Mouse (Mus musculus): ENCODE measurements around the gene Prmt1.

The Prmt1 gene

GRCm38 (mm10) chr7:44974383-44975116 lies 11.8 kb downstream of the Prmt1 start, which contains the start of gene Cpt1c:
Gene Cpt1c (minus strand): TSS chr7:44974851.
- DNase-seq = peak; percentile 95

- no peak for DNase-seq
Measured at GRCm38 (mm10) chr7:44973415-44974130, 12.8 kb downstream of the Prmt1 start.

- DNase-seq = no peak
Measured at GRCm38 (mm10) chr7:44971142-44971541, 15.2 kb downstream of the Prmt1 start.

DNA sequence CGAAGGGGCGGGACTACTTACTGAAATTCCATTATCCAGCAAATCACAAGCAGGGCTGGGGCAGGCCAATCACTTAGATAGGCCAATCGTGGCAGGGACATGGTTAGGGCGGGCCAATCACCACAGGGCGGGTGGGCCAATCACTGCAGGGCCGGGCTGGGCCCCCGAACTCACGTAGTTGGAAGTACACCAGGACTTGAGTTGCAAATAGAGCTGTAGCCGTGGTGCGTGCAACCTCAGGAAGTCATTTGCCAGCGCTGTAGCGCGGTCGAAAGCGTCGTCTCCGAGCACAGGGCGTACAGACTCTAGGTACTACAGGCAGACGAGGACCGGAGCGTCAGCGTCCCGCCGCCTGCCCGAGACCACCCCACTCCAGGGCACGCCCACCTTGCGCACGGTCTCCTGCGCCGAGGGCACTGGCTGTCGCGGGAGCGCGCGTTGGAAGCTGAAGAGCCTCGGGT lies 16.1 kb downstream of the Prmt1 start:
- DNase-seq = peak; percentile 84

GRCm38 (mm10) chr7:44966638-44967037 lies 19.7 kb downstream of the Prmt1 start:
- DNase-seq = no peak

DNA sequence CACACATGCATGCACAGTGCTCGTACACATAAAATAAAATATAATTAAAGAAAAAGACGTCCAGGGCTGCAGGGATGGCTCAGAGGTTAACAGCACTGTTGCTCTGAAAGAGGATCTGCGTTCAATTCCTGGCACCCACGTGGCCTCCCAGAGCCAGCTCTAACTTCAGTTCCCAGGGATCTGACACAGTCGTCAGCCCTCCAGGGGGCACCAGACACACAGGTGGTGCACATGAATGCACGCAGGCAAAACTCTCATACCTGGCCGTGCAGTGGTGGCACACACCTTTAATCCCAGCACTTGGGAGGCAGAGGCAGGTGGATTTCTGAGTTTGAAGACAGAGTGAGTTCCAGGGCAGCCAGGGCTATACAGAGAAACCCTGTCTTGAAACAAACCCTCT lies 20.4 kb downstream of the Prmt1 start:
- DNase-seq = no peak

DNA sequence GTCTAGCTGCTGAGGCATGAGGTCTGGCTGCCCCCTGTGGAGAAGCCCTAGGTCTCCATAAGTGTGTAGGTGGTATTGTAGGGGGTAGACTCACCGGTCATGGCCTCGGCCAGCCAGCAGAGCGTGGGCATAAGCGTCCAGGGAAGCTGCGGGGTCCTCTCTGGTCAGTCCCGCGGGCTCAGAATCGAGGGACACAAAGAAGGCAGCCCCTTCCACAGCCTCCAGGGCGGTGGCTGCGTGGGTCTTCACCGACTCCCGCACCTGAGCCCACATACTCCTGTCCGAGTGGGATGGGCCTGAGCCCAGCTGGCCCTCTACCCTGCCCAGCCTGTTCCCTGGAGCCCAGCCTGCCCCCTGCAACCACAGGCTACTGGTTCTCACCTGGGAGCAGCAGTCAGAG lies 21.4 kb downstream of the Prmt1 start:
- DNase-seq = no peak

- DNase-seq = no peak
Measured at GRCm38 (mm10) chr7:44962831-44963230, 23.5 kb downstream of the Prmt1 start.

DNA sequence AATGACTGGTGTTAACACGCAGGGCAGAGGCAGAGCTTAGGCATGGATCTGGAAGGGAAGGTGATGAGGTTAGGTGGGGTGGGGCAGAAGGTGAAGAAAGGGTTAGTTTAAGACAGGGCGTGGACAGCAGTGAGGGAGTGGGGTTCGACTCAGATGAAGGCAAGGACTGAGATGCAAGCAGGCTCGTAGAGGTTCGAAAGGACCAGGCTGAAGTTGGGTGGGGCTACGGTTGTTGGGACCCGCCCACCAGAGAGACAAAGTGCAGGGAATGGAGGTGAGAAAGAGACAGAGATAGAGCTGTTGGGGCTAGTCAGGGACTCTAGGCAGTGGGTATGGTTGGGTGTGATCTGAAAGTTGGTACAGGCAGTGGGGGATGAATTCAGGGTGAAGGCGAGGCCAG lies 24.0 kb downstream of the Prmt1 start:
- DNase-seq = no peak

GRCm38 (mm10) chr7:44960512-44960910 lies 25.9 kb downstream of the Prmt1 start:
- DNase-seq = no peak

DNA sequence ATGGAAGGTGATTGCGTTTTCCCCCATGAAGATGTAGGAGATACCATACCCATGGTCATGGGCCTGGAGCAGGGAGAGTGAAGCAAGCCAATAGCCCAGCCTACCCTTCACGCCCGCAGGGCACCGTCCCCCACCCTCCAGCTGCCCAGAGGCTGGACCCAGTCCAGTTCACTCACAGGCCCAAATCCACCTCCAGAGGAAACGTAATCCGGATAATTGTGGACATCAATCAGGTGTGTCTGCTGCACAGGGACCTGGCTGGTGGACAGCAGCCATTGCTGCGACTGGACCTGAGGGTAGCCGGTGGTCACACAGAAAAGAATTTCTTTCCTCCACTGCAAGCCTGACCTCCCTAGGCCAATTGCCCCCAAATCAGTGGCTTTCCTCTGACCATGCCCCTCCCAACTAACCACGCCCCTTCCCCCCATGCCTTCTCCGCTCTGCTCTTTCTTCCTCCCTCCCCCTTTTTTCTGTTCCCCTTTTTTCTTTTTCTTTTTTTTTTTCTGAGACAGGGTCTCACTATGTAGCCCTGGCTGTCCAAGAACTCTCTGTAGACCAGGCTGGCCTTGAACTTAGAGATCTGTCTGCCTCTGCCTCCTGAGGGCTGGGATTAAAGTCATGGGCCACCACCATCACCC lies 26.4 kb downstream of the Prmt1 start:
- DNase-seq = no peak

DNA sequence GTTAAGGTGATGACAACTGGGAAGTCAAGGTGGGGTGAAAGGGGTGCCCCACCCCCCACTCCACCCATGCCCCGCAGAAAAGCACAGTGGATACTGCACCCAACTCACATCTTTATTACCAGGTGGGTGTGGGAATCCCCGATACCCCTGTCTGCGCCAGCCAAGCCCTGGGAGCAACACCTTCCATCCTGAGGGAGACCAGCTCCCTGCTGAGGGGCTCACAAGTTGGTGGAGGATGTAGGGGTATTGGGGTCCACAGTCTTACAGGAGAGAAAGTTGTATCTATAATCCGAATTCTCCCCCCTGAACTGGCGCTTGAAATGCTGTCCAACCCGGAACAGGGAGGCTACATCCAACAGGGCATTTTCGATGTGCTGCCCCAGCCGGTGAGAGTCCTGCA lies 27.1 kb downstream of the Prmt1 start:
- DNase-seq = no peak

DNA sequence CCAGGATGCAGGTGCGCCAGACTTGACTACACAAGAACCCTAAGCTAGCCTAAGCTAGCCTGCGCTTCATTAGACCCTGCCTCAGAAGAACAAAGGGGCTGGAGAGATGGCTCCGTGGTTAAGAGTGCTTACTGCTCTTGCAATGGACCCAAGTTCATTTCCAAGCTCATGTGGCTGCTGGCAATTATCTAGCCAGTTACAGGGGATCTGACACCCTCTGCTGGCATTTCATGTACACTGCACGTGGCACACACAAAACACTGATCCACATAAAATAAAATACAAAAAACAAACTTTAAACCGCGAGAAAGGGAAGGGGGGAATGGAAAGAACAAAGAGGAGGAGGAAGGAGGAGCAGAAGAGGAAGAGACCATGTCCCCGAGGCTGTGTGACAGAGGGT lies 28.2 kb downstream of the Prmt1 start:
- no peak for DNase-seq

- DNase-seq = no peak
Measured at GRCm38 (mm10) chr7:44957183-44957835, 29.1 kb downstream of the Prmt1 start.

- no peak for DNase-seq
Measured at GRCm38 (mm10) chr7:44956266-44956665, 30.1 kb downstream of the Prmt1 start.

DNA sequence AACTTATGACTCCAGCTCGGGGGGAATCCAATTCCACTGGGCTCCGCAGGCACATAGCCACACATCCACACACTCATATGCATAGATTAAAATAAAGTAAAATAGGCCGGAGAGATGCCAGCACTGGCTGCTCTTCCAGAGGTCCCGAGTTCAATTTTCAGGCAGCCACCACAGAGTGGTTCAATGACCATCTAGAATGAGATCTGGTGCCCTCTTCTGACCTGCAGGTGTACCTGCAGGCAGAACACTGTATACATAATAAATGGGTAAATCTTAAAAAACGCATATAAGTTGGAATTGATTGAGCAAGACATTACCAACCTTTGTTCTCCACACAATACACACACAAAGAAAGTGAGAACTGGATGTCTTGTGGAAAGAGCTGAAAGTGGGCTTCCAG lies 30.7 kb downstream of the Prmt1 start:
- DNase-seq = no peak

DNA sequence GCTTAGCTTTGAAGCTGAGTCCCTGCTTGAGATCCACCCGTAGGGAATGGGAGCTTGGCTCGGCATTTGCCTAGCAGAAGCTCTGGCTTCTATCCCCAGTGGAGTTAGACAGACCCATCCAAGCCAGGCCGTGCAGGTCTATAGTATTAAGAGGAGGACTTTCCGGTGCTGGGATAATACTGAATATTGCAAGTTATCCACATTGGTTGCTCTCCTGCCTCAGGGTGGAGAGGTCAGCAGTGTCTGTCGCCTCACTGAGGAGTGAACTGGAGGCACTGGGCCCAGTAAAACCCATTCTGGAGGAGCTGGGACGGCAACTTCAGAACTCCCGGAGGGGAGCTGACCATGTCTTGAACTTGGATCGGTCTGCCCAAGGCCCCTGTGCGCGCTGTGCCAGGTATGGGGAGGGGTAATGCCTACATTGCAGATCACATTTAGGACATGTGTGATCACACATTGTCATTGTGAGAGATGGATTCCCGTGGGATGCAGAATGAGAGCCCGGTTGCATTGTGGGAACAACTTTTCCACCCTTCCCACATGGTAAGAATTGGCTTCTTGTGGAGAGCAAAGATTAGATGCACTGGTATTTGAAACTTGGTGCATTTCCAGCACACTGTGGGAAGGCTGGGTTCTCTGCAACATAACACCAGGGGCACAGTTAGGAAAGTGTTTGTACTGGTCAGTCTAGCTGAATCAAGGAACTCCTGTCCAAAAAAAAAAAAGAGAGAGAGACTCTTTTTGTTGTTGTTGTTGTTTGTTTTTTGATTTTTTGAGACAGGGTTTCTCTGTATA lies 32.1 kb downstream of the Prmt1 start:
- no peak for DNase-seq

DNA sequence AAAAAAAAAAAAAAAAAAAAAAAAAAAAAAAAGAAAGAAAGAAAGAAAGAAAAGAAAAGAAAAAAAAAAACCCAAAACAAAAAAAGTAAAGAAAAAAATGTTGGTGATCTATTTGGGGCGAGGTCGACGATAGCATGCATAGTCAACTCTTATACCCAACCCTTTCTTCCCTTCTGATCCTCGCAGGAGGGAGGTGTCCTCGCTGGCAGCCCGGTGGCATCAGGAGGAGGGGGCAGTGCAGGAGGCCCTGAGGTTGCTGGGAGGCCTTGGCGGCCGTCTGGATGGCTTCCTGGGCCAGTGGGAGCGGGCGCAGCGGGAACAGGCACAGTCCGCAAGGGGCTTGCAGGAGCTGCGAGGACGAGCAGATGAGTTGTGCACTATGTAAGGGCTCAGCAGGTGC lies 32.8 kb downstream of the Prmt1 start:
- DNase-seq = no peak

GRCm38 (mm10) chr7:44952611-44953306 lies 33.6 kb downstream of the Prmt1 start:
- DNase-seq = peak; percentile 76

- DNase-seq = no peak
Measured at GRCm38 (mm10) chr7:44951960-44952359, 34.4 kb downstream of the Prmt1 start.

DNA sequence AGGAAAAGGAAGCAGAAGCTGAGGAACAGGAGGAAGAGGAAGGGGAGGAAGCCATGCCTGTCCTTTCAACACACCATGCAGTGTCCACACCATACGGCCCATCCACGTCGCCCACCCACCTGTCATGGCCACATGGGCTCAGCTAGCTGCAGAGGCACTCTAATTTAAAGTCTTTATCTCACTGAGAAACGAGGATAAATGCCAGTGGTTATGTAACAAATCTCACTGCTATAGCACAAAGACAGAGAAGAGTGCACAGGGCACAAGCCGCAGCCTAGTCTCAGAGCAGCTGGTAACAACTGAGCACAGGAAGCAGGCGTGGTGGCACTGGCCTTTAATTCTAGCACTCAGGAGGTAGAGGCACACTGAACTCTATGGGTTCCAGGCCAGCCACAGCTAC lies 36.4 kb downstream of the Prmt1 start:
- no peak for DNase-seq

GRCm38 (mm10) chr7:44942904-44943303 lies 43.5 kb downstream of the Prmt1 start, which contains the start of gene Tsks:
Gene Tsks (plus strand): TSS chr7:44943204.
- DNase-seq = no peak
